Mouse (Mus musculus) E14TG2a.4 (cell line): Measurements from ENCODE around the gene Rnf39.

Experiments
- H3K27me3 ChIP-seq: 2 replicates; pipeline ENCODE4 v1.6.1; 2014; ENCODE audit warnings: low read length, control low read depth; ENCODE audit not compliant: insufficient read depth
- H3K36me3 ChIP-seq: 2 replicates; pipeline ENCODE4 v1.6.1; 2014; ENCODE audit warnings: low read length, control low read depth; ENCODE audit not compliant: insufficient read depth
- H3K4me1 ChIP-seq: replicated peaks from 2 replicates; pipeline ENCODE4 v1.6.1; 2014; ENCODE audit warnings: low read depth, low read length, control low read depth
- H3K4me3 ChIP-seq: replicated peaks from 2 replicates; pipeline ENCODE4 v1.5.1; 2014; ENCODE audit warnings: mild to moderate bottlenecking, low read length
- H3K9me3 ChIP-seq: 2 replicates; pipeline ENCODE4 v1.6.1; 2014; ENCODE audit warnings: low read length, control low read depth
- CTCF ChIP-seq: conservative IDR thresholded peaks from 2 replicates; pipeline ENCODE4 v1.5.1; 2014; ENCODE audit warnings: low read length
- NANOG ChIP-seq: IDR thresholded peaks from 2 replicates; pipeline ENCODE4 v1.6.1; 2014; ENCODE audit warnings: borderline replicate concordance, low read length, mixed read lengths
- POU5F1 ChIP-seq: IDR thresholded peaks from 2 replicates; pipeline ENCODE4 v1.6.1; 2014; ENCODE audit warnings: low read length, borderline replicate concordance

Rnf39 gene

GRCm38 (mm10) chr17:36995448-36995847 is 52.7 kb downstream of the Rnf39 start:
- no peaks in the 10 kb centered on the region for H3K27me3 ChIP-seq
- no peak for TF ChIP-seq POU5F1
- TF ChIP-seq NANOG: peak; percentile 75; the same call in 1 of the 2 replicates
- no peak for TF ChIP-seq CTCF
- H3K4me3 ChIP-seq: peak overlapping the region; percentile 21; the same call in 1 of the 2 replicates
- H3K4me1 ChIP-seq: peaks cover 95% of the 10 kb centered on the region
- no peaks in the 10 kb centered on the region for H3K9me3 ChIP-seq
- no peaks in the 10 kb centered on the region for H3K36me3 ChIP-seq

- no peaks in the 10 kb centered on the region for H3K27me3 ChIP-seq
- H3K9me3 ChIP-seq: no peaks in the 10 kb centered on the region
- no peak for TF ChIP-seq POU5F1
- peak; percentile 52; the same call in 1 of the 2 replicates for TF ChIP-seq NANOG
- TF ChIP-seq CTCF: peak; percentile 67
Observed at GRCm38 (mm10) chr17:36997033-36997735, 54.5 kb downstream of the Rnf39 start.

More at GRCm38 (mm10) chr17:36997033-36997735, 54.5 kb downstream of the Rnf39 start:
- Histone ChIP-seq H3K4me1 (peaks cover 92% of the 10 kb centered on the region), H3K36me3 (no peaks in the 10 kb centered on the region), H3K4me3 (peak overlapping the region; percentile 33; the same call in 1 of the 2 replicates)
